Mouse (Mus musculus) liver, embryonic 14.5 days (tissue): ENCODE results near the gene Pdlim5. TPM values are rescaled to one million over a fixed set of nuclear protein-coding genes. Genes with fewer than 3 reads are reported as not detected.

ENCODE experiments used
- ATAC-seq: fragments of 200-750 bp; cut with Nextera tagmentation; 2 replicates; pipeline ENCODE4 v1.8.0; 2017; ENCODE audit warnings: moderate number of reproducible peaks, mild to moderate bottlenecking, moderate library complexity; ENCODE audit not compliant: insufficient read depth
- DNase-seq, 3 experiments: peaks; one replicate each; pipeline ENCODE4 v3.0.0-alpha.2; 2012 to 2013; ENCODE audit warnings: low read depth in 3 of 3, low spot score in 3 of 3
- H3K27ac ChIP-seq: fragments of 300-500 bp; sonication (generic); 2 replicates; pipeline ENCODE4 v1.5.1; 2014; ENCODE audit warnings: moderate library complexity, mild to moderate bottlenecking, control low read depth, inconsistent platforms
- H3K27me3 ChIP-seq: fragments of 300-500 bp; sonication (generic); 2 replicates; pipeline ENCODE4 v1.6.1; 2014; ENCODE audit warnings: mild to moderate bottlenecking, low read length, moderate library complexity; ENCODE audit not compliant: control insufficient read depth, insufficient read depth
- H3K36me3 ChIP-seq: fragments of 300-500 bp; sonication (generic); replicated peaks from 2 replicates; pipeline ENCODE4 v1.6.1; 2014; ENCODE audit warnings: low read depth; ENCODE audit not compliant: control insufficient read depth, insufficient read depth
- H3K4me1 ChIP-seq, 2 experiments: fragments of 200-500 bp in 1 of 2; fragments of 300-500 bp in 1 of 2; sonication (generic) in 1 of 2; replicated peaks; 2 replicates each; pipeline ENCODE4 v1.6.1; 2012 to 2014; ENCODE audit warnings: antibody characterized with exemption in 1 of 2, inconsistent platforms in 1 of 2, low read length in 1 of 2; ENCODE audit not compliant: control insufficient read depth in 2 of 2, insufficient read depth in 2 of 2
- H3K4me2 ChIP-seq: fragments of 300-500 bp; sonication (generic); 2 replicates; pipeline ENCODE4 v1.6.1; 2014; ENCODE audit warnings: low read depth, mild to moderate bottlenecking, control low read depth, moderate library complexity
- H3K4me3 ChIP-seq, 2 experiments: fragments of 200-500 bp in 1 of 2; fragments of 300-500 bp in 1 of 2; sonication (generic) in 1 of 2; 2 replicates each; pipeline ENCODE4 v1.5.1; 2012 to 2014; ENCODE audit warnings: low read depth in 2 of 2, low read length in 2 of 2, mild to moderate bottlenecking in 2 of 2, control low read depth in 1 of 2, inconsistent platforms in 1 of 2, moderate library complexity in 1 of 2; ENCODE audit not compliant: insufficient read depth in 1 of 2
- H3K9ac ChIP-seq: fragments of 300-500 bp; sonication (generic); replicated peaks from 2 replicates; pipeline ENCODE4 v1.6.1; 2014; ENCODE audit warnings: mild to moderate bottlenecking, control low read depth, moderate library complexity
- H3K9me3 ChIP-seq: fragments of 300-500 bp; sonication (generic); 2 replicates; pipeline ENCODE4 v1.6.1; 2016; ENCODE audit warnings: low read length, mixed read lengths; ENCODE audit not compliant: control insufficient read depth
- CTCF ChIP-seq: IDR thresholded peaks from 2 replicates; pipeline ENCODE4 v1.5.1; 2016; ENCODE audit warnings: antibody characterized with exemption, low read depth, control low read depth
- EP300 ChIP-seq: IDR thresholded peaks from 2 replicates; pipeline ENCODE4 v1.6.1; 2016; ENCODE audit warnings: antibody characterized with exemption, low read depth
- WGBS: fragments of 180-500 bp; shearing (Covaris S2); extraction: QIAGEN DNeasy Blood & Tissue Kit; methylation state at CpG from one replicate; pipeline ENCODE4 v1.1.7; 2014; ENCODE audit not compliant: insufficient replicate concordance; 5-methylcytosine and 5-hydroxymethylcytosine counted together
- polyA plus RNA-seq, 2 experiments: library from polyadenylated mRNA; depleted of rRNA in 1 of 2; stranded (reverse) in 1 of 2; unstranded in 1 of 2; fragments of >200 nt; fragmentation: Nextera tagmentation in 1 of 2; extraction: Ambion mirVana in 1 of 2; gene quantifications; 2 replicates each; pipeline versions ENCODE4 v1.2.1 to v1.2.3; 2012 to 2014

Gene Pdlim5
- polyA plus RNA-seq, 2 experiments = 7.9 to 8.4 TPM

DNA sequence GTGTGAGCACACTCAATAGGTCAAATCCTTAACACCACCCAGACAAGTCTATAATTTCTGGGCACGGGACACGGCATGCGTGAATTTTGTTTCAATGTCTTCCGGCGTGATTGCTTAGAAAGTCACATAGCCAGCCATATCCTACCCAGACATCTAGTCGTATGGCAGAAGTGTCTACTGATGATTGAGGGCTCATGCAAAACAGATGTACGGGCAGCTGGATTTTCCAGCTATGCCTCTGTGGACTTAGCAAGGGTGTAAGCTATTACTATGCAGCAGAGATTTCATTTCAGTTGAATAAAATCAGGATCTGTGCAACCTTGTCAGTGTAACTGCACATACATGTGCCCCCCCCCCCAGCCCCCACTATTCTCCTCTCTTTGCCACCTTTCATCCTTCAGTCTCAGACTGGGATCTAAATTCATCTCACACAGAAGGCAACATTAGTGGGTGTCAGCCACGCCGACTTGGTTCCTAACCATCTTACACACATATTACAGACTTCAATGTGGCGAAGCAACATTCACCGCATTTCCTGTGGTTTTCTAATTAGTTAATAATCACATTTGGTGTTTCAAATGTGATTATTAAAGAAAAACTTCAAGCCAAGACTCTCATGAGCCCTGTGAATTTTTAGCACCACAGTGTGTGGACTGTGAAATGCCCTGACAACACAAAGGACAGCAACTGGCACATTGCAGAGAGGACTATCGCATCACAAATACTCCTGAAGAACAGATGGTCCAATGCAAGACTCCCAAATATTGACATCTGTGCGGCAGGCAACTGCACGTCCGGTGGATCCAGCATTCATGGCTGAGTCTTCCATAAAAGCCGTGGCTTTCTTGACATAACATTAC lies 161.7 kb downstream of the Pdlim5 start:
- Histone ChIP-seq H3K27ac (no peak overlapping the region), H3K9ac (no peak overlapping the region), H3K36me3 (no peaks in the 10 kb centered on the region), H3K4me1 (no peaks in the 10 kb centered on the region), H3K27me3 (no peaks in the 10 kb centered on the region), H3K4me2 (no peak overlapping the region), H3K4me3 (no peak overlapping the region), H3K9me3 (no peaks in the 10 kb centered on the region)
- ATAC-seq (no peak), DNase-seq (no peak)
- TF ChIP-seq CTCF (no peak), EP300 (no peak)
- 77% methylated on average over 16 of the region's 16 CpGs for WGBS

DNA sequence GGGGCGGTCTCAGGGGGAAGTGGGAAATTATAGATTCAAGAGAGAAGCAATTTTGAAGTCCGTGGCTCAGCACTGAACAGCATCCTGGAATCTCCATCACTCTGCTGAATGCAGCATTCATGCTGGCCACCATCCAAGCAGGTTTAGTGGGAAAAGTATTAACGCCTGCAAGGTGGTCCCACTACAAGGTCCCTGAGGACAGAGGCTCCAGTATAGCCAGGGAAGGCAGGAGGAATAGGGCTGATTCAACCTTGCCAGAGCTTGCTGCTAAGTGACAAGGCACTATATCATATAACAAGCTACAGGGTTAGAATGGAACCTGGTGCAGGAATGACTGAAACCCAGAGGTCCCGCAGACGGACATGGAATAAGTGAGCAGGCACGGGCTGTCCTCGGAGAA lies 166.8 kb downstream of the Pdlim5 start:
- Histone ChIP-seq H3K27ac (no peak overlapping the region), H3K36me3 (no peaks in the 10 kb centered on the region), H3K4me1 (no peaks in the 10 kb centered on the region), H3K4me2 (no peak overlapping the region), H3K27me3 (no peaks in the 10 kb centered on the region), H3K4me3 (no peak overlapping the region), H3K9ac (no peak overlapping the region), H3K9me3 (no peaks in the 10 kb centered on the region)
- TF ChIP-seq EP300 (no peak), CTCF (no peak)
- ATAC-seq (no peak), DNase-seq (no peak)
- 73% methylated on average over 7 of the region's 7 CpGs for WGBS

DNA sequence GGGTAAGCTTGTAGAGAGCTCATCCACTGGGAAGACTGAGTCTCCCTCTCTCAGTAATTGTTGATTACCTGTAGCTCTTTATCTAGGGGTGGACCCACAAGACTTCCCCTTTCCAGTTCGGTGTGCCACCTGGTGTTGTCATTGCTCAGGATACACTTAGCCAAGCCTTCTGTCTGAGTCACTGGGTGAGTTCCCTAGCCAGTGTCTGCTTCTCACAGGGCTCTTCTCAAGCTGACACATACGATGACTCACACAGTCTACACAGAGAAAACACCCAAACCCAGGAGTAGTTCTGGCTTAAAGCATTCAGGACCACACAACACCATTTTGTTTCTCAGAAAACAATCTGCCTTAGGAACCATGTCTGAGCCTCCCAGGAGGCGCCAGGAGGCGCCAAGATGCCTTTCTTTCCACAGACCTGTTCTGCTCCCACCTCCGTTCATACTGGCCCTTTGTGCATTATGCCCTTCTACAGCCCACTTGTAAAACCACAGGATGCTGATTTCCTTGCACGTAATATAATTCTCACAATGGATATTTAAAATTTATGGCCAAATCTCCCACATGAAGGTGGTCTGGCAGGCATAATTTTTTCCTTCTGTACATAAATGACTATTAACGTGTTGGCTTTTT lies 172.9 kb downstream of the Pdlim5 start:
- DNase-seq = no peak
- H3K9me3 ChIP-seq = no peaks in the 10 kb centered on the region
- H3K4me3 ChIP-seq = no peak overlapping the region
- H3K27me3 ChIP-seq = no peaks in the 10 kb centered on the region
- no peak overlapping the region for H3K4me2 ChIP-seq
- no peaks in the 10 kb centered on the region for H3K36me3 ChIP-seq
- TF ChIP-seq CTCF = no peak
- TF ChIP-seq EP300 = no peak
- H3K9ac ChIP-seq = no peak overlapping the region
- no peak overlapping the region for H3K27ac ChIP-seq
- 66% methylated on average over 7 of the region's 7 CpGs for WGBS
- no peak for ATAC-seq
- no peaks in the 10 kb centered on the region for H3K4me1 ChIP-seq

DNA sequence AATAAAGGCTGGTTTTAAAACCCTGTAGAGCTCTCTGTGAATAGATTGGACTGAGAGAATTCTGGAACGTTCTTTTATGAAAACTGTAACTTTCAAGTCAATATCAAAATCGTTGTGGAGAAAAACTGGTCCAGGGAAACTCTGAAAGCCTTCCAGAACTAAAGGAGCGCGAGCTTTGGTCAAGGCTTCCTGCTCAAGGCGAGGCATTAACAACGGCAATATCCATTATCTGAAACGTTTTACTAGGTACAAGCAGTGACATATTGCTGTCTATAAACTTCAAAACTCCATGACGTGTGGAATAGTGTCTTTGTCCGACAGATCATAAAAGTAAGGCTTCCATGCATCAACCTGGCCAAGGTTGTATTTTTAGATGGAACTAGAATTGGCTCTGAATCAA lies 175.6 kb downstream of the Pdlim5 start:
- ATAC-seq = no peak
- no peak overlapping the region for H3K4me2 ChIP-seq
- WGBS = 66% methylated on average over 9 of the region's 9 CpGs

DNA sequence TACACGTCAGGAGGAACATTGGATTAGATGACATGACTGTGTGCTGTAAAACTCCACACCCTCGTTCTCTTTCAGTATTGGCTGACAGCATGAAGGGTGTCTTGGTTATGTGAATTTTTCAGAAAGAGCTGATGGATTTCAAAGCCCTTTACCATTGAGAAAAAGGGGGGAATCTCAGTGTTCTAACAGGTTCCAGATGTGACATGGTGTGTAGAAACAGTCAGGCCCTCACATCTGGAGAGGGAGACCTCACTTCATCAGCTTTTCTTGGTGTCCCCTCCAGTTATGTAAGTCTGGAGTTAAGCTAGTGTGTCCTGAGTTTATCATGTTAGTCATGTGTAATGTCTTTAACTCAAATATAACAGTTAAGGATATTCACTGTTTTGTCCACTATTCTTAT lies 182.7 kb downstream of the Pdlim5 start:
- Histone ChIP-seq H3K36me3 (no peaks in the 10 kb centered on the region), H3K4me2 (no peak overlapping the region), H3K4me3 (no peak overlapping the region), H3K27ac (no peak overlapping the region), H3K4me1 (no peaks in the 10 kb centered on the region), H3K27me3 (no peaks in the 10 kb centered on the region), H3K9me3 (no peaks in the 10 kb centered on the region), H3K9ac (no peak overlapping the region)
- TF ChIP-seq EP300 (no peak), CTCF (no peak)
- no peak for DNase-seq
- no peak for ATAC-seq
- WGBS = 37% methylated on average over 2 of the region's 2 CpGs

More for the DNA sequence above, 175.6 kb downstream of the Pdlim5 start:
- no peaks in the 10 kb centered on the region for H3K4me1 ChIP-seq
- H3K27me3 ChIP-seq = no peaks in the 10 kb centered on the region
- H3K36me3 ChIP-seq = no peaks in the 10 kb centered on the region
- H3K4me3 ChIP-seq = no peak overlapping the region
- no peak for DNase-seq
- H3K9ac ChIP-seq = no peak overlapping the region
- no peak for TF ChIP-seq CTCF
- TF ChIP-seq EP300 = no peak
- H3K9me3 ChIP-seq = no peaks in the 10 kb centered on the region
- H3K27ac ChIP-seq = no peak overlapping the region
